Mouse (Mus musculus): Measurements from ENCODE around the gene Il16.

- TF ChIP-seq CTCF (IDR thresholded peaks at IDR 0.05) (no peak), EP300 (IDR thresholded peaks at IDR 0.05; ENCODE audit: insufficient read depth, low read depth, low read length) (no peak)
These were observed 104.4 kb downstream of the Il16 start for GRCm38 (mm10) chr7:83641163-83641562.

All from heart, adult 2 months (tissue).